Mouse (Mus musculus): Measurements from ENCODE around the gene Phlda2. TPM values are rescaled to one million over a fixed set of nuclear protein-coding genes. Genes with fewer than 3 reads are reported as not detected.

The Phlda2 gene
- polyA plus RNA-seq, 1 experiment from 2014 or later, result 27.0 TPM

DNA sequence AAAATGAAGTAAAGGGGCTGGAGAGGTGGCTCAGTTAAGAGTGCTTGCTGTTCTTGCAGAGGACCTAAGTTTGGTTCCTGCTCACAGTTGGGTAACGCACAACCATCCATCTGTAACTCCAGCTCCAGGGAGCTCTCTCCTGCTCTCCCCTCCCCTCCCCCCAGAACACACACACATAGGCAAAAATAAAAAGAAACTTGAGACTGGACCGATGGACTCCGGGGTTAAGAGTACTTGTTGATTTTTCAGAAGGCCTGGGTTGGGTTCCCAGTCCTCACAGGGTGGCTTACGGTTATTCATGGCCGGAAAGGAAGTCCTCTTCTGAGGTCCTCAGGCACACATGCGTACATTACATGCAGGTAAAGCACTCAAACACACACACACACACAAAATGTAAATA lies 976 bp upstream of the Phlda2 start:
- ATAC-seq (ENCODE audit: insufficient read depth), result no peak
- no peak overlapping the region for H3K4me3 ChIP-seq (replicated peaks)
- 66% methylated on average over 6 of the region's 6 CpGs for WGBS (ENCODE audit: insufficient replicate concordance)
- no peak overlapping the region for H3K27ac ChIP-seq (replicated peaks)
- no peak overlapping the region for H3K9ac ChIP-seq
- H3K4me2 ChIP-seq, result no peak overlapping the region
- no peaks in the 10 kb centered on the region for H3K9me3 ChIP-seq (replicated peaks)
- peaks cover 12% of the 10 kb centered on the region for H3K4me1 ChIP-seq (replicated peaks)
- no peaks in the 10 kb centered on the region for H3K36me3 ChIP-seq (replicated peaks)
- peaks cover 67% of the 10 kb centered on the region for H3K27me3 ChIP-seq

DNA sequence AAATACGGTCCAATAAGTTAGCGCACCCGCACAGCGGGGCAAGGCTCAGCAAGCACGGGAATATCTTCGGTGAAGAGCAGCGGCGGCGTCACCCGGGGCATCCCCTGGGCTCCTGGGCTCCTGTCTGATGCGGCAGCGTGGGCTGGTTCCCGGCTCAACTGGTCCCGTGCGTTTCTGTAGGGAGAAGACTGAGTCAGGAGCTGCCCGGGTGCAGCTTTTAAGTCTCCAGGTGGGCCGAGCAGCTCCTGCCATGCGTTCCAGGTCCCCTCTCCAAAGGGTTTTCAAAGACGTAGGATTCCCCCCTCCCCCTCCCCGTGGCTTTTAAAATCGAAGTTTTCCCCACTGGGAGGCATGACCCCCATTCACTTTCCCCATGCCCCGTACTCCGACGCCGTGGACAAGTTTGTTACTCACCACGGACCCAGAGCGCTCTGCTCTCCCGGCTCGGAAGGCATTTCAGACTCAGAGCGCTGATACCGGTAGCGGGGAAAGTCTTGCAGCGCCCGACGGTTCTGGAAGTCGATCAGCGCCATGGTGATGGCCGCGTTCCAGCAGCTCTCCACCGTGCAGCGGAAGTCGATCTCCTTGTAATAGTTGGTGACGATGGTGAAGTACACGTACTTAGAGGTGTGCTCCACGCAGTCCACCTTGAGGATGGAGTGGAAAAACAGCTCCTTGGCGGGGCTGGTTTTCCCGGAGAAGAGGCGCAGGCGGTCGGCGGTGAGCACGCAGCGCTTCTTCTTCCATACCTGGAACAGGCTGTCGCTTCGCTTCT lies 1.1 kb downstream of the Phlda2 start:
- no peak overlapping the region for H3K27ac ChIP-seq (replicated peaks)
- H3K9me3 ChIP-seq (replicated peaks), result no peaks in the 10 kb centered on the region
- peak overlapping the region; percentile 42; the same call in 1 of the 2 replicates for H3K9ac ChIP-seq
- ATAC-seq (ENCODE audit: insufficient read depth), result no peak
- H3K4me2 ChIP-seq, result peak overlapping the region; percentile 60
- peaks cover 71% of the 10 kb centered on the region for H3K27me3 ChIP-seq
- WGBS (ENCODE audit: insufficient replicate concordance), result 3% methylated on average over 55 of the region's 55 CpGs
- peaks cover 12% of the 10 kb centered on the region for H3K4me1 ChIP-seq (replicated peaks)
- peak overlapping the region; percentile 44 for H3K4me3 ChIP-seq (replicated peaks)
- H3K36me3 ChIP-seq (replicated peaks), result no peaks in the 10 kb centered on the region

DNA sequence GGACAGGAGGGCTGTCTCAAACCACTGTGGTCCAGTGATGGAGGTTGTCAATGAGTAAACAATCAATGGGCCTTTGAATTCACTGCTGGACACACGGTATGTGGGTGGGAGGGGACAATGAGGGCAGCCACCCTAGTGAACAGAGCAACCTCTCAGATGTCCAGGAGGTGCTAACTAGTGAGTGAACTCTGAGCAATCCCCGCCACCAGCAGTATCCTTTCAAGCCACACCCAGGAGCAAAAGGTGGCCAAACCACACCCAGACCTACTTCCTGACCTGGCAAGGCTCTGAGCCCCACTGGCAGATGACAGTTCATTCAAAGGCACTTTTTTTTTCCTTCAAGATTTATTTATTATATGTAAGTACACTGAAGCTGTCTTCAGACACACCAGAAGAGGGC lies 2.0 kb downstream of the Phlda2 start:
- no peak overlapping the region for H3K9ac ChIP-seq
- no peaks in the 10 kb centered on the region for H3K9me3 ChIP-seq (replicated peaks)
- ATAC-seq (ENCODE audit: insufficient read depth), result peak; percentile 58
- H3K36me3 ChIP-seq (replicated peaks), result no peaks in the 10 kb centered on the region
- H3K4me2 ChIP-seq, result 0 out of 2 replicates have a peak overlapping the region, but pooled peaks have one; percentile 60
- 39% methylated on average over 2 of the region's 2 CpGs for WGBS (ENCODE audit: insufficient replicate concordance)
- peaks cover 16% of the 10 kb centered on the region for H3K4me1 ChIP-seq (replicated peaks)
- H3K27ac ChIP-seq (replicated peaks), result no peak overlapping the region
- no peak overlapping the region for H3K4me3 ChIP-seq (replicated peaks)
- peaks cover 68% of the 10 kb centered on the region for H3K27me3 ChIP-seq

DNA sequence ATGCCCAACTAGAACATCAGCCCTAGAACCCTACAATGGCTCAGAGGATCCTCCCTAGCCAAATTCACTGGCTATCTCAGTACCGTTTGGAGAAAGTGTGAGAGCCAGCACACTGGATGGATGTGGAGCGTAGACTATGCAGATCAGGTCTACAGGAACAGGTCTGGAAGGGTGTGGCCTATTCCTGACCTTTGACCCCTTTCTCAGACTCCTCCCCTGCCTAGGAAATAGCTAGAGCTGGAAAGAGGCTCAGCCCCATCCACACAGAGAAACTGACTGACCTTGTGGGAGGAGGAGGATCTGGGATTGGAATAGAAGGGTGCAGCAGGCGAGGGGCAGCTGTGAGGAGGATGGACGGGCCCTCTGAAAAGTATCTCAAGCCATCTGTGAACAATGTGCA lies 4.4 kb downstream of the Phlda2 start:
- H3K9me3 ChIP-seq (replicated peaks), result no peaks in the 10 kb centered on the region
- H3K9ac ChIP-seq, result no peak overlapping the region
- H3K4me1 ChIP-seq (replicated peaks), result peaks cover 24% of the 10 kb centered on the region
- H3K4me2 ChIP-seq, result no peak overlapping the region
- no peak for ATAC-seq (ENCODE audit: insufficient read depth)
- no peak overlapping the region for H3K27ac ChIP-seq (replicated peaks)
- peaks cover 49% of the 10 kb centered on the region for H3K27me3 ChIP-seq
- 62% methylated on average over 4 of the region's 4 CpGs for WGBS (ENCODE audit: insufficient replicate concordance)
- H3K4me3 ChIP-seq (replicated peaks), result no peak overlapping the region
- no peaks in the 10 kb centered on the region for H3K36me3 ChIP-seq (replicated peaks)

DNA sequence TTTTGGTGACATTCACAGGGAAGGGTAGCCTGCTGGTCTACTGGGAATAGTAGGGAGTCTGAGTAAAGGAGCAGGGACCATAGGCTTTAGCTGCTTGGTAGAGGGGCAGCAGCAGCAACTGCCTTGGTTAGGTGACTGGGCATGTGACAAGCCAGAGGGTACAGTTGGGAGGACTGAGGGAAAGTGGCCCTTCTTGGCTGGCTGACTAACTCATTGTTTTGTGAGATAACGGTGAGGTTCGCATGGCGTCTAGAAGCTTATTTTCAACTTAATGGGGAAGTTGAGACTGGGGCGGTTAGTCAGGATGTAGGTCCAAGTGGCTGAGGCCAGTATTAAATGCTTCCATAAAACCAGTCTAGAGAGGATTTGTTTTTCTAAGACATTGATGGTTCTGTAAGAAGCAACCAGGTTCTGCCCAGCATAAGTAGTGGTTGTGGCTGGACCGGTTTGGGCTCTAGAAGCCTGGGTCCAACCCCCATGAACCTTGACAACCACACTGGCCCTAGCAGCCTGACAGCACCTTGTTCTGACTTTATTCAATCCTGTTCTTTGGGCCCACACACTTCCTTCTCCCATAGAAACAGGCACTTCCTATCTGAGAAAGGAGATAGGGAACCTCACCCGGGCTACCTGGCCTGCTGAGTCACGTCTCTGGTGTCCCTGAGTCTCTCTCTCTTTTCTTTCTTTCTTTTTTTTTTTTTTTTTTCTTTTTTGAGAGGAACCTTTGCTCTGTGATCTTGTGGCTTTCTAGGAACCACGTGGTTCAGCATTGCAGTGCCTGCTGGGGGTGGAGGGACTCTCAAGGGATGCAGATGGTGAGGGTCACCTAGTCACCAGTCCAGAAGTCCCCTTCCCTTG lies 7.6 kb downstream of the Phlda2 start:
- H3K9ac ChIP-seq, result no peak overlapping the region
- H3K27me3 ChIP-seq, result peaks cover 17% of the 10 kb centered on the region
- H3K9me3 ChIP-seq (replicated peaks), result no peaks in the 10 kb centered on the region
- H3K27ac ChIP-seq (replicated peaks), result no peak overlapping the region
- no peak overlapping the region for H3K4me2 ChIP-seq
- H3K4me1 ChIP-seq (replicated peaks), result peaks cover 14% of the 10 kb centered on the region
- 16% methylated on average over 8 of the region's 8 CpGs for WGBS (ENCODE audit: insufficient replicate concordance)
- no peak overlapping the region for H3K4me3 ChIP-seq (replicated peaks)
- no peak for ATAC-seq (ENCODE audit: insufficient read depth)
- no peaks in the 10 kb centered on the region for H3K36me3 ChIP-seq (replicated peaks)

DNA sequence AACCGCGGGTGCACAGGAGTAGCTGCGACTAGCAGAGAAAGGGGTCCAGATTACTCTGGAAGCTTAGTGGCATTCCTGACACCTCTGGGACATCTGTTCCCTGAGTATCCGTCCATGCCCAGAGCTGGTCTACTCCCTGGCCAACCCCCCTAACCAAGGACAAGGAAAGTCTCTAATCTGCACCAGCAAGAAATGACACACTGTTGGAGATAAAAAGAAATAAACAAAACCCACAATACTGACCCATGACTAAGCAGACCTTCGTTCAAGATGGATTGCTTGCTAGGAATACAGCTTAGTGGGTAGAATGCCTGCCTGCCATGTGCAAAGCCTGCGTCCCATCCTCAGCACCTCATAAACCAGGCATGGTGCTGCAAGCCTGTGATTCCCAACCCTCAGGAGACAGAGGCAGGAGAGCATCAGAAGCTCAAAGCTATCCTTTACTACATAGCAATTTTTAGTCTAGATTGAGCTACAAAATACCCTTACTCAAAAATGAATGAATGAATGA lies 9.3 kb downstream of the Phlda2 start:
- H3K4me1 ChIP-seq (replicated peaks), result peaks cover 20% of the 10 kb centered on the region
- 57% methylated on average over 6 of the region's 6 CpGs for WGBS (ENCODE audit: insufficient replicate concordance)

DNA sequence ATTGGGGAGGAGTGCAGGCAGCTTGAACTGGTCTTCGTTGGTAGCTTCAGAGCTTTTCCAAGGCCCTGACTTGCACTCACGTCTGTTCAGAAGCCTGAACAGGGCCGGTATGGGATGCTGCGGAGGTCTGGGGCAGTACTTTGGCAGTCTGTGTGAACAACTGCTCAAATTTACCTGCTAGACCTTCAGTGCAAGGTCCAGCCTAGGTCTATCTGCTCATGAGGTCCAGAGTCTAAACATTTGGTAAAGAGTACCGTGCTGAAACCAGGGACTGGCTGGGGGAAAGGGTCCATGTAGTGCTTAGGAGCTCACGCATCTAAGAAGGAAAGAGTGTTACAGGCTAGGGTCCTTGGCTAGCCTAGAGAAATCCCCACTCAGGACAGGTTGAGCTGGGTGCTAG lies 13.2 kb downstream of the Phlda2 start:
- Histone ChIP-seq H3K27ac (replicated peaks) (no peak overlapping the region), H3K4me1 (replicated peaks) (peaks cover 8% of the 10 kb centered on the region; the same call in 1 of the 2 replicates), H3K9me3 (replicated peaks) (no peaks in the 10 kb centered on the region), H3K36me3 (replicated peaks) (no peaks in the 10 kb centered on the region), H3K27me3 (no peaks in the 10 kb centered on the region), H3K9ac (no peak overlapping the region), H3K4me3 (replicated peaks) (no peak overlapping the region), H3K4me2 (no peak overlapping the region)
- peak; percentile 69 for ATAC-seq (ENCODE audit: insufficient read depth)
- WGBS (ENCODE audit: insufficient replicate concordance), result 43% methylated on average over 6 of the region's 6 CpGs

More for the DNA sequence above, 9.3 kb downstream of the Phlda2 start:
- Histone ChIP-seq H3K9ac (no peak overlapping the region), H3K36me3 (replicated peaks) (no peaks in the 10 kb centered on the region), H3K4me3 (replicated peaks) (no peak overlapping the region), H3K4me2 (no peak overlapping the region), H3K9me3 (replicated peaks) (no peaks in the 10 kb centered on the region), H3K27me3 (0 out of 2 replicates have a peak, but pooled peaks cover under 1% of the 10 kb centered on the region), H3K27ac (replicated peaks) (no peak overlapping the region)
- ATAC-seq (ENCODE audit: insufficient read depth), result no peak

DNA sequence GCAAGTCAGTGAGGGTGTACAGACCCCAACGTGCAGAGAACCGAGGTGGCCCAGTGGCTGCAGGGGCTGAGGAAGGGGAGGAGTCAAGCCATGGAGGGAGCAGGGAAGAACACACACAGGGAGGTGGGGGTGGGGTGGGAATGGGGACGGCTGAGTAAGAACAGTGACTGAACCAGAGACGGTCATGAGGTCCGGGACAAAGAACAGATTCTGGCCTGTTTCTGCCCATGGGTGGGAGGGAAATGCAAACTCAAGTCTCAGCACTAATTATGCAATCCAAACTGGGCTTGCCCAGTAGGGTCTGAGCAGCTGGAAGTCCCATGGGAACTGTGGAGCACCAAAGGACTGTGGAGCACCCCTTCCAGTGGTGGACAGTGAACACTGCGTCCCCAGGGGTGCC lies 20.4 kb downstream of the Phlda2 start:
- Histone ChIP-seq H3K4me1 (replicated peaks) (0 out of 2 replicates have a peak, but pooled peaks cover 5% of the 10 kb centered on the region), H3K27me3 (peaks cover 12% of the 10 kb centered on the region), H3K9ac (no peak overlapping the region), H3K4me3 (replicated peaks) (no peak overlapping the region), H3K4me2 (no peak overlapping the region), H3K27ac (replicated peaks) (no peak overlapping the region), H3K9me3 (replicated peaks) (no peaks in the 10 kb centered on the region), H3K36me3 (replicated peaks) (no peaks in the 10 kb centered on the region)
- ATAC-seq (ENCODE audit: insufficient read depth), result peak; percentile 65
- 15% methylated on average over 6 of the region's 6 CpGs for WGBS (ENCODE audit: insufficient replicate concordance)

DNA sequence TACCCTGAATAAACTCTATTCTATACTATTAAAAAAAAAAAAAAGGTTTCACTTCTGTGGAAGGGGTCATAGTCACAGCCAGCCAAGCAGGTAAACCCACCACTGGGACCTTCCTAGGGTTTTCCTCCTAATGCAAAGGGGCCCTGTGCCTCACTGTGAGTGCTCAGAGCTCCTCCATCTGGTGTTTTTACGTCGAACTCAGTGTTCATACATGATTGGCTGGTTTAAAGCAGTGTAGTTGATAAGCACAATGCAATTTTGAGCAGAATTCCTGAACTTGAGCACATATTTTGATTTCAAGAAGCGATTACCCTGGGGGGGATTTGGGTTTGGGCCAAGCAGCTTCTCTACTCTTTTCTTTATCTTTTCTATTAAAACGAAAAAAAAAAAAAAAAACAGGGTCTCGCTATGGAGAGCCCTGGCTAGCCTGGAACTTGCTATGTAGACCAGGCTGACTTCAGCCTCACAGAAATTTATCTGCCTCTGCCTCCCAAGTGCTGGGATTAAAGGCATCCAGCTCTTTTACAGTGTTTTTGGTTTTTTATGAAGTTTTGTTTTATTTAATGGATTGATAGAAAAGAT lies 21.1 kb downstream of the Phlda2 start:
- Histone ChIP-seq H3K9me3 (replicated peaks) (no peaks in the 10 kb centered on the region), H3K4me3 (replicated peaks) (no peak overlapping the region), H3K4me2 (no peak overlapping the region), H3K36me3 (replicated peaks) (no peaks in the 10 kb centered on the region), H3K27me3 (peaks cover 12% of the 10 kb centered on the region), H3K4me1 (replicated peaks) (0 out of 2 replicates have a peak, but pooled peaks cover 5% of the 10 kb centered on the region), H3K9ac (no peak overlapping the region), H3K27ac (replicated peaks) (no peak overlapping the region)
- no peak for ATAC-seq (ENCODE audit: insufficient read depth)
- 29% methylated on average over 5 of the region's 5 CpGs for WGBS (ENCODE audit: insufficient replicate concordance)

DNA sequence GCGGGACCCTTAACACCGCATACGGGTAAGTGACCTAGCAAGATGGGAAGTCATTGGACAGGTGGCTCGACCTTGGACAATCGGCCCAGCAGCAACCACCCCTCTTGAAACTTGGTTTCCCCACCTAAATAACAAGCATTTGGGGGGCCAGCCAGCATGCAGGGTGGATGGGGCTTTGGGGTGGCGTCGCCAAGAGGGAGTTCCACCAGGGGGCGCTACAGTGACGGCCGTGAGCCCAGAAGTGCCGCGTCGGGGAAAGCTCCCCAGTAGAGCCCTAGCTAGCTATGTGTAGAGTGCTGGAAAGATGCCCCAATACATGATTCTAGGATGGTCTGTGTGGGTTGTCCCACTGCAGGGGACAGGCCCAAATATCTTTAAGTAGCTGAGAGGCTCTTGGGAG lies 22.5 kb downstream of the Phlda2 start:
- no peak overlapping the region for H3K4me2 ChIP-seq
- 22% methylated on average over 13 of the region's 13 CpGs for WGBS (ENCODE audit: insufficient replicate concordance)
- peaks cover 12% of the 10 kb centered on the region for H3K27me3 ChIP-seq
- H3K9me3 ChIP-seq (replicated peaks), result no peaks in the 10 kb centered on the region
- no peak overlapping the region for H3K4me3 ChIP-seq (replicated peaks)
- no peak for ATAC-seq (ENCODE audit: insufficient read depth)
- H3K27ac ChIP-seq (replicated peaks), result no peak overlapping the region
- peaks cover 12% of the 10 kb centered on the region; the same call in 1 of the 2 replicates for H3K4me1 ChIP-seq (replicated peaks)
- H3K36me3 ChIP-seq (replicated peaks), result no peaks in the 10 kb centered on the region
- no peak overlapping the region for H3K9ac ChIP-seq

DNA sequence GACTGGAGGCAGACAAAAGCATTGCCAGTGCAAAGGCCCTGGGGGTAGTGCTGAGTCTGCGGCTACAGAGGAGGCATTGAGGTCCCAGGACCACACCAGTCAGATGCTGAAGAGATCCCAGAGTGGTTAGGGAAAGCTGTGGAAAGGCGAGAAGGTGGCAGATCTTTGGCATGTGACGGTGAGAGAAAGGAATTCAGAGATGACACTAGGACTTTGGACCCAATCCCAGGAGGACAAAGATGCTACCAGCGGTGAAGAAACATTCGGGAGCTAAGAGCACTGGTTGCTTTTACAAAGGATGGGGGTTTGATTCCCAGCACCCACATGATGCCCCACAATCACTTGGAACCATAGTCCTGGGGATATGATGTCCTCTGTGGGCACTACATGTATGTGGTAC lies 25.1 kb downstream of the Phlda2 start:
- 74% methylated on average over 5 of the region's 5 CpGs for WGBS (ENCODE audit: insufficient replicate concordance)
- Histone ChIP-seq H3K27me3 (peaks cover 12% of the 10 kb centered on the region; the same call in 1 of the 2 replicates), H3K4me2 (no peak overlapping the region), H3K27ac (replicated peaks) (no peak overlapping the region), H3K4me1 (replicated peaks) (peaks cover 18% of the 10 kb centered on the region), H3K9me3 (replicated peaks) (no peaks in the 10 kb centered on the region), H3K36me3 (replicated peaks) (no peaks in the 10 kb centered on the region), H3K9ac (no peak overlapping the region), H3K4me3 (replicated peaks) (no peak overlapping the region)
- ATAC-seq (ENCODE audit: insufficient read depth), result no peak
